In the genomic region with DNA sequence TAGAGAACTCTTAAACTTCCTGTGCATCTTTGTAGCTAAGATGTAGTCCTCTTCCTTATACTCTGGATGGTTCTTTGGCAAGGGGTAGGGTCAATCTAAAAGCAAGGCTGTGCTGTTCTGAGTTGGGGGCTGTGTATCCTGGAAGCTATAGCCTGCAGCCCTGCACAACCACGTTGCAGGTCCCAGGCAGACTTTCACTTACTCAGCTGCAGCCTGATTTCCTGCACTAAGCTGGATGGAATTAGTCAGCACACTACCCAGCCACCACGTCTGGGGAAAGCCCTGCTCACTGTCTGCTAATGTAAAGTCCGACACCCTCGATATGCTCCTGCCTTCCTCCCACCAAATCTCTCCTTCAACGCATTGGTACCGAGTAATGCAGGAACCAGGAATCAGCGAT, we compare ENCODE assay signal across 32 mouse cellular contexts. TPM values are rescaled to one million over a fixed set of nuclear protein-coding genes. Genes with fewer than 3 reads are reported as not detected.
"Had no signal": no experiment of that assay in that cellular context is flagged by ENCODE, and none has a peak within 500 bp of the region (broad histone marks: within the 10 kb centered on the region; RNA-seq: fewer than 3 reads in every experiment).

No protein-coding gene starts in this region.

- H3K36me3 ChIP-seq: heart, embryonic 13.5 days; heart, embryonic 15.5 days; hindbrain, embryonic 13.5 days; hindbrain, embryonic 15.5 days; kidney, embryonic 15.5 days; limb, embryonic 13.5 days; limb, embryonic 15.5 days; liver, embryonic 12.5 days had no signal

- H3K4me1 ChIP-seq: heart, embryonic 13.5 days; heart, embryonic 15.5 days; hindbrain, embryonic 13.5 days; hindbrain, embryonic 15.5 days; limb, embryonic 15.5 days had no signal

- H3K4me2 ChIP-seq: heart, embryonic 11.5 days; heart, embryonic 13.5 days; heart, embryonic 15.5 days; hindbrain, embryonic 13.5 days; hindbrain, embryonic 15.5 days; kidney, embryonic 15.5 days; limb, embryonic 13.5 days; limb, embryonic 15.5 days; liver, embryonic 12.5 days had no signal

- DNase-seq: gastrocnemius, postnatal 14 days; gastrocnemius, postnatal 36 days; heart, adult 11 months; heart, adult 2 months; heart, postnatal 14 days; heart, postnatal 36 days; kidney, adult 11 months; kidney, adult 2 months; kidney, adult 9 months; kidney, postnatal 14 days; kidney, postnatal 36 days; layer of hippocampus, adult 9-11 months; layer of hippocampus, postnatal 36 days; left cerebral cortex, postnatal 4 days had no signal

- ATAC-seq: hindbrain, postnatal 0 days; intestine, embryonic 16.5 days; liver, embryonic 12.5 days had no signal

- H3K9me3 ChIP-seq: heart, embryonic 13.5 days; heart, embryonic 15.5 days; hindbrain, embryonic 13.5 days; hindbrain, embryonic 15.5 days; kidney, embryonic 15.5 days; limb, embryonic 13.5 days; limb, embryonic 15.5 days; liver, embryonic 12.5 days had no signal

- H3K4me3 ChIP-seq: heart, adult 2 months; heart, embryonic 13.5 days; heart, embryonic 15.5 days; hindbrain, embryonic 13.5 days; hindbrain, embryonic 15.5 days; kidney, embryonic 15.5 days; limb, embryonic 13.5 days; limb, embryonic 15.5 days; liver, embryonic 12.5 days had no signal

- H3K27me3 ChIP-seq: heart, embryonic 13.5 days; heart, embryonic 15.5 days; hindbrain, embryonic 13.5 days; hindbrain, embryonic 15.5 days; kidney, embryonic 15.5 days; limb, embryonic 13.5 days; limb, embryonic 15.5 days had no signal

- H3K27ac ChIP-seq: heart, adult 2 months; heart, embryonic 13.5 days; heart, embryonic 15.5 days; hindbrain, embryonic 13.5 days; hindbrain, embryonic 15.5 days; hindbrain, postnatal 0 days; kidney, embryonic 15.5 days; kidney, postnatal 0 days; limb, embryonic 13.5 days; limb, embryonic 15.5 days; liver, embryonic 12.5 days had no signal

- H3K9ac ChIP-seq: heart, embryonic 13.5 days; heart, embryonic 15.5 days; hindbrain, embryonic 13.5 days; hindbrain, embryonic 15.5 days; kidney, embryonic 15.5 days; limb, embryonic 13.5 days; limb, embryonic 15.5 days; liver, embryonic 12.5 days had no signal

RNA-seq across cellular contexts. Expression of gene Il17f, which starts 1.0 kb away (rescaled TPM):
- polyA plus RNA-seq: gonadal fat pad, adult 2 months; heart, adult 2 months; heart, embryonic 11.5 days; heart, embryonic 13.5 days; heart, embryonic 15.5 days; heart, postnatal 0 days; hindbrain, embryonic 11.5 days; hindbrain, embryonic 13.5 days; hindbrain, embryonic 15.5 days; intestine, embryonic 14.5 days; intestine, embryonic 16.5 days; kidney, embryonic 15.5 days; kidney, postnatal 0 days; limb, embryonic 11.5 days; liver, adult 2 months had no signal
